In the genomic region with DNA sequence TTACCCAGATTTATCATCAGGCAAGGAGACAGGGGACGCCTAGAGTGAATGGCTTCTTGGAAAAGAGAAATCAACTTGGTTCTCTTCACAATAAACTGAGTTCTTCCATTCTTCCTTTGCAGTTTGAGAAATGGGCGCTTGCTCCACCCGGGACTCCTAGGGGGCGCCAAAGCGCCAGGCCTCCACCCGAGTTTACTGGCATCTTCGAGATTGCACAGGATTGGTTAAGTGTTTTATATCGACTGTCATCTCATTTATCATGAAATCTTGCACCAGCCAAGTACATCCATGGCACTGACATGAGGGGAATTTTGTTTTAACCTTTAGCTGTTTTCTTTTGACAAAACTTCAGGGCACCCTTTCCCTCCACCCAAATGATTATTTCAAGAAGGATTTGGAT, we compare ENCODE assay signal across 8 mouse cellular contexts.
DNase-seq lines count a peak whose midpoint lies in the region.

No protein-coding gene starts in this region.

- peak; percentile 75 for DNase-seq in layer of hippocampus, adult 11-12 months (ENCODE audit: low spot score)
- no peak for DNase-seq in layer of hippocampus, adult 9-10 months (ENCODE audit: low spot score)
- DNase-seq in R1 (ENCODE audit: low read depth, low spot score), result peak; percentile 56
- DNase-seq in cerebellum, postnatal 36 days, result peak; percentile 67 to 72
- DNase-seq in kidney, adult 9 months, result peak; percentile 71
- DNase-seq in lung, adult 18-20 months, result peak; percentile 50 to 58
- peak; percentile 83 for DNase-seq in testis, postnatal 10 days (ENCODE audit: low spot score)
- DNase-seq in natural killer cell, adult 2 months (ENCODE audit: low spot score in 2 of 2), result no peak

Comparison
In these comparisons a context has a peak if more than half of its experiments do, and no peak if none do; other contexts are left out.
1. DNase-seq: peak in layer of hippocampus, adult 11-12 months (single experiment), R1 (single experiment), cerebellum, postnatal 36 days (2 of 2), kidney, adult 9 months (single experiment), lung, adult 18-20 months (2 of 2) and testis, postnatal 10 days (single experiment); none in layer of hippocampus, adult 9-10 months (single experiment) and natural killer cell, adult 2 months (0 of 2).